Mouse (Mus musculus) adrenal gland, postnatal 4 days (tissue): ENCODE data around the gene Guca2b. TPM values are rescaled to one million over a fixed set of nuclear protein-coding genes. Genes with fewer than 3 reads are reported as not detected.

Experiments used
- total RNA-seq, 2 experiments: library from RNA; stranded (reverse); gene quantifications; 2 replicates each; pipeline ENCODE4 v1.2.3; 2021

Gene Guca2b
- total RNA-seq, 2 experiments from 2014 or later: 0.53 TPM; not detected in 1

Other genes starting within 250 kb of the Guca2b start
- 10 to 100 TPM; 11.8 to 14.0 TPM for gene Ccdc30, start 243.4 kb downstream of the Guca2b start, total RNA-seq
- gene Ppcs, start 236.5 kb downstream of the Guca2b start, total RNA-seq: 10 to 100 TPM; 31.4 to 36.9 TPM
- 1 to 10 TPM; 2.5 to 5.1 TPM for gene Zmynd12, start 236.1 kb downstream of the Guca2b start, total RNA-seq
- 1 to 10 TPM; 1.2 to 2.0 TPM for gene Rimkla, start 166.3 kb downstream of the Guca2b start, total RNA-seq
- 10 to 100 TPM; 51.2 to 58.2 TPM for gene Foxj3, start 122.0 kb downstream of the Guca2b start, total RNA-seq
- gene Frg2f1, start 119.4 kb downstream of the Guca2b start, total RNA-seq: 10 to 100 TPM in 1 of 2 experiments, 1 to 10 TPM in 1; 9.7 to 10.2 TPM
- under 1 TPM; 0.56 to 0.92 TPM for gene Guca2a, start 21.2 kb downstream of the Guca2b start, total RNA-seq
- gene Hivep3, start 74.8 kb upstream of the Guca2b start, total RNA-seq: 10 to 100 TPM; 10.6 to 12.0 TPM